ENCODE assay signal across 9 mouse cellular contexts in the genomic region with DNA sequence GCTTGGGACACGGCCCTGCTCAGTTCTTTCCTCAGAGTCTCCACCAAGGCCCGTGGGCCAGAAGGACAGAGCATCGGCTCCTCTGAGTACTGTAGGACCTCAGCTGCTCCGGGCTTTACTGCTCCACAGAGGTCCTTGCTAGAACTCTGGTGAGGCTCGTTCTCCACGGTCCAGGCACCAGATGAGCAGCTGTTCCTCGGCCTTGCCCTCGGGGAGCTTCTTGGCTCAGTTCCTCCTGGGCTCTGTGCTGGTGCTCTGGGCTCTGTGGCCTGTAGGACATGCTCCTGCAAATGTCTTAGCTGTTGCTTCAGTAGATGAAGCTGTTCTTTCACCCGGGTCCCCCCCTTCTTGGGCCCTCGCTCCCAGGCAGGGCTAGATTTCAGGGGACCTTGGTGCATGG. TPM values are rescaled to one million over a fixed set of nuclear protein-coding genes. Genes with fewer than 3 reads are reported as not detected.
DNase-seq lines count a peak whose midpoint lies in the region; ATAC-seq and TF ChIP-seq lines count a peak whose summit lies in the region.
"Had no signal": no experiment of that assay in that cellular context is flagged by ENCODE, and none has a peak within 500 bp of the region (broad histone marks: within the 10 kb centered on the region; RNA-seq: fewer than 3 reads in every experiment).

No protein-coding gene starts in this region.

- H3K27me3 ChIP-seq in hindbrain, postnatal 0 days (ENCODE audit: insufficient read depth, low read length): no peaks in the 10 kb centered on the region
- H3K27me3 ChIP-seq in liver, embryonic 12.5 days (replicated peaks): no peaks in the 10 kb centered on the region
- H3K27me3 ChIP-seq: heart, embryonic 15.5 days had no signal

- WGBS in hindbrain, postnatal 0 days: 61% methylated on average over 10 of the region's 10 CpGs
- WGBS in liver, embryonic 12.5 days (ENCODE audit: insufficient replicate concordance): 77% methylated on average over 10 of the region's 10 CpGs

- no peaks in the 10 kb centered on the region for H3K9me3 ChIP-seq in hindbrain, postnatal 0 days (ENCODE audit: low read length)
- no peaks in the 10 kb centered on the region for H3K9me3 ChIP-seq in liver, embryonic 12.5 days (replicated peaks)
- H3K9me3 ChIP-seq: heart, embryonic 15.5 days had no signal

- no peak overlapping the region; the same call in 1 of the 2 replicates for H3K27ac ChIP-seq in hindbrain, postnatal 0 days
- no peak overlapping the region for H3K27ac ChIP-seq in liver, embryonic 12.5 days
- H3K27ac ChIP-seq: heart, embryonic 15.5 days had no signal

- intact Hi-C loops in left cerebral cortex, postnatal 36 days (cut with DNase I): no loop called here

- no peaks in the 10 kb centered on the region for H3K36me3 ChIP-seq in hindbrain, postnatal 0 days (ENCODE audit: insufficient read depth, low read length)
- H3K36me3 ChIP-seq in liver, embryonic 12.5 days: no peaks in the 10 kb centered on the region
- H3K36me3 ChIP-seq: heart, embryonic 15.5 days had no signal

- no peak overlapping the region for H3K4me3 ChIP-seq in hindbrain, postnatal 0 days (ENCODE audit: low read length)
- H3K4me3 ChIP-seq in liver, embryonic 12.5 days: no peak overlapping the region
- H3K4me3 ChIP-seq: heart, embryonic 15.5 days had no signal

- no peak overlapping the region for H3K4me2 ChIP-seq in hindbrain, postnatal 0 days (ENCODE audit: low read depth, low read length)
- no peak overlapping the region for H3K4me2 ChIP-seq in liver, embryonic 12.5 days
- H3K4me2 ChIP-seq: heart, embryonic 15.5 days had no signal

- no peak for TF ChIP-seq CTCF in hindbrain, postnatal 0 days (IDR thresholded peaks at IDR 0.05; ENCODE audit: low read depth)

- no peaks in the 10 kb centered on the region for H3K4me1 ChIP-seq in hindbrain, postnatal 0 days (ENCODE audit: insufficient read depth, low read length)
- peaks cover 32% of the 10 kb centered on the region for H3K4me1 ChIP-seq in liver, embryonic 12.5 days

- H3K9ac ChIP-seq in hindbrain, postnatal 0 days (replicated peaks; ENCODE audit: low read length): 0 out of 2 replicates have a peak overlapping the region, but pooled peaks have one; percentile 13
- H3K9ac ChIP-seq in liver, embryonic 12.5 days: no peak overlapping the region
- H3K9ac ChIP-seq: heart, embryonic 15.5 days had no signal

- ATAC-seq in cerebellum, adult (ENCODE audit: insufficient number of reproducible peaks, low FRiP score, low TSS enrichment): no peak
- ATAC-seq in hindbrain, postnatal 0 days: peak; percentile 39; the same call in 1 of the 2 replicates
- no peak for ATAC-seq in liver, embryonic 12.5 days

- peak; percentile 32 to 51 for DNase-seq in cerebellum, postnatal 14 days
- DNase-seq in ovary, adult 18-20 months (ENCODE audit: low spot score): peak; percentile 52
- no peak for DNase-seq in ovary, postnatal 10 days (ENCODE audit: low spot score)
- DNase-seq in hindbrain, postnatal 0 days (ENCODE audit: low spot score): peak; percentile 12
- DNase-seq in spleen, postnatal 36 days (ENCODE audit: low spot score in 2 of 2): no peak
- DNase-seq in left cerebral cortex, postnatal 36 days (ENCODE audit: low spot score in 2 of 2): no peak

RNA-seq across cellular contexts. Expression of gene Prox2, which starts 15.9 kb away (rescaled TPM):
- 0.68 and 0.79 TPM in 2 replicates for total RNA-seq in hindbrain, postnatal 0 days (2014; rRNA removed)
- polyA plus RNA-seq in hindbrain, postnatal 0 days (2015; fragmentation: Nextera tagmentation; extraction: Ambion mirVana): 1.4 and 2.0 TPM in 2 replicates
- 1 to 10 TPM; 1.8 to 2.8 TPM for total RNA-seq in left cerebral cortex, postnatal 36 days (2021)
- polyA plus RNA-seq in liver, embryonic 12.5 days (2016; fragmentation: Nextera tagmentation; extraction: Ambion mirVana): 3.9 and 4.1 TPM in 2 replicates

RNA-seq across cellular contexts. Expression of gene Dlst, which starts 15.9 kb away (rescaled TPM):
- 104 and 115 TPM in 2 replicates for total RNA-seq in hindbrain, postnatal 0 days (2014; rRNA removed)
- polyA plus RNA-seq in hindbrain, postnatal 0 days (2015; fragmentation: Nextera tagmentation; extraction: Ambion mirVana): 104 and 108 TPM in 2 replicates
- 100 to 1,000 TPM; 144 to 163 TPM for total RNA-seq in left cerebral cortex, postnatal 36 days (2021)
- 99.5 and 104 TPM in 2 replicates for polyA plus RNA-seq in liver, embryonic 12.5 days (2016; fragmentation: Nextera tagmentation; extraction: Ambion mirVana)

RNA-seq across cellular contexts. Expression of gene Rps6kl1, which starts 56.4 kb away (rescaled TPM):
- 42.0 TPM in 2 replicates for total RNA-seq in hindbrain, postnatal 0 days (2014; rRNA removed)
- polyA plus RNA-seq in hindbrain, postnatal 0 days (2015; fragmentation: Nextera tagmentation; extraction: Ambion mirVana): 29.3 and 30.8 TPM in 2 replicates
- total RNA-seq in left cerebral cortex, postnatal 36 days (2021): 10 to 100 TPM; 35.8 to 39.1 TPM
- 0.57 and 0.60 TPM in 2 replicates for polyA plus RNA-seq in liver, embryonic 12.5 days (2016; fragmentation: Nextera tagmentation; extraction: Ambion mirVana)

Comparison
In these comparisons a context has a peak if more than half of its experiments do, and no peak if none do; other contexts are left out.
1. DNase-seq: peak in cerebellum, postnatal 14 days (2 of 2), ovary, adult 18-20 months (single experiment) and hindbrain, postnatal 0 days (single experiment); none in ovary, postnatal 10 days (single experiment), spleen, postnatal 36 days (0 of 2) and left cerebral cortex, postnatal 36 days (0 of 2).